Mouse (Mus musculus) intestine, embryonic 14.5 days (tissue): ENCODE measurements around the gene Ptger3. TPM values are rescaled to one million over a fixed set of nuclear protein-coding genes. Genes with fewer than 3 reads are reported as not detected.
A peak's percentile ranks its signal among the peaks of the same experiment; 100 is the strongest.

Experiments
- ATAC-seq: fragments of 200-750 bp; cut with Nextera tagmentation; replicated peaks from 2 replicates; pipeline ENCODE4 v1.8.0; 2017; ENCODE audit warnings: low read depth, moderate number of reproducible peaks, moderate TSS enrichment, moderate library complexity; ENCODE audit not compliant: low FRiP score, low TSS enrichment
- DNase-seq: peaks from one replicate; pipeline ENCODE4 v3.0.0-alpha.2; 2018; ENCODE audit warnings: low spot score
- H3K27ac ChIP-seq: fragments of 300-500 bp; sonication (generic); 2 replicates; pipeline ENCODE4 v1.5.1; 2014; ENCODE audit warnings: low read depth, mild to moderate bottlenecking, control low read depth
- H3K27me3 ChIP-seq: fragments of 300-500 bp; sonication (generic); replicated peaks from 2 replicates; pipeline ENCODE4 v1.6.1; 2014; ENCODE audit warnings: low read length, control low read depth; ENCODE audit not compliant: control insufficient read depth, insufficient read depth
- H3K36me3 ChIP-seq: fragments of 300-500 bp; sonication (generic); 2 replicates; pipeline ENCODE4 v1.6.1; 2014; ENCODE audit warnings: low read length, control low read depth; ENCODE audit not compliant: control insufficient read depth, insufficient read depth
- H3K4me1 ChIP-seq: fragments of 300-500 bp; sonication (generic); replicated peaks from 2 replicates; pipeline ENCODE4 v1.6.1; 2014; ENCODE audit warnings: low read length, control low read depth, mixed read lengths; ENCODE audit not compliant: control insufficient read depth, insufficient read depth
- H3K4me2 ChIP-seq: fragments of 300-500 bp; sonication (generic); 2 replicates; pipeline ENCODE4 v1.6.1; 2014; ENCODE audit warnings: low read length
- H3K4me3 ChIP-seq: fragments of 300-500 bp; sonication (generic); 2 replicates; pipeline ENCODE4 v1.5.1; 2014; ENCODE audit warnings: low read depth, low read length, control low read depth, mixed read lengths
- H3K9ac ChIP-seq: fragments of 300-500 bp; sonication (generic); 2 replicates; pipeline ENCODE4 v1.6.1; 2014; ENCODE audit warnings: mild to moderate bottlenecking, low read length
- H3K9me3 ChIP-seq: fragments of 300-500 bp; sonication (generic); 2 replicates; pipeline ENCODE4 v1.6.1; 2016; ENCODE audit warnings: low read length, control low read depth; ENCODE audit not compliant: control insufficient read depth
- WGBS: fragments of 180-500 bp; shearing (Covaris S2); extraction: QIAGEN DNeasy Blood & Tissue Kit; methylation state at CpG from one replicate; pipeline ENCODE4 v1.1.7; 2014; 5-methylcytosine and 5-hydroxymethylcytosine counted together
- polyA plus RNA-seq: library from polyadenylated mRNA; unstranded; fragments of >200 nt; fragmentation: Nextera tagmentation; extraction: Ambion mirVana; gene quantifications from 2 replicates; pipeline ENCODE4 v1.2.1, GENCODE M21; 2014

The Ptger3 gene
- polyA plus RNA-seq, 1 experiment from 2014 or later, result 12.7 TPM

DNA sequence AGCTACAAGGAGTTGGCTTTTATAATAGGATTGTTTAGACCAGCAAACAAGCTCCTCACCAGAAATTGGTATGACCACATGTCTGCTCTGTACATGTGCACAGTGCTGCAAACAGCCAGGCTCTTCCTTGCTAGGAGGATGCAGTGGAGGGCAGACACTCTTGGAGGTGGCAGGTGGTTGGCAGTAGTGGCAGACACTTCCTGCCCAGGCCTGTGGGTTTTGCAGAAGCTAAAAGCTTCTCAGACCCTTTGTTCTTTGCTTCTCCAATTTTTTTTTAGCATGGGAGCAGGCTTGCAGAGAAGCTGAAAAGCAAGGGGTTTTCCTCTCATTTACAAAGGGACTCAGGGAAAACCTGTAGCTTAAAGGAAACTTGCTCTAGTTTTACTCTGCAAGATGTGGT, 50.3 kb downstream of the Ptger3 start:
- Histone ChIP-seq H3K36me3 (no peaks in the 10 kb centered on the region), H3K27me3 (no peaks in the 10 kb centered on the region), H3K9me3 (no peaks in the 10 kb centered on the region), H3K4me1 (no peaks in the 10 kb centered on the region), H3K9ac (no peak overlapping the region), H3K27ac (no peak overlapping the region), H3K4me3 (no peak overlapping the region), H3K4me2 (no peak overlapping the region)
- no peak for DNase-seq
- no peak for ATAC-seq

DNA sequence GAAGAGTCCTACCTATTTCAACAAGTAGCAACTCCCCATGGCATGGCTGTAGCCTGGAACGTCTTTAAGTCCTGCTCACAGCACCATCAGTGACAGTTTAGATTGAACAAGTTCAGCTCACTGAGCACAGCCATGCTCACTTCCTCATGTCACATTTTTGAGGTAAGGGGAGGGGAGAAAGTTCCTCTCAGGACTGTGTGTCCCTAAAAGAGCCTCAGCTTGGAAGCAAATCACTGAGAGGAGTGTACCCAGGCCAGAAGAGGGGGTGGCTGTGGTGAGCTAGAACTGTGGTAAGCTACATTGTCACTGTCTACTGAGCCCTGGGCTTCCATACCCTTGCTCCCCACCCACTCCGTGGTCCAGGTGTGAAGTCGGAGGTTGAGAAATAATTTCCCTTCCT, 60.7 kb downstream of the Ptger3 start:
- Histone ChIP-seq H3K4me1 (no peaks in the 10 kb centered on the region), H3K9ac (no peak overlapping the region), H3K9me3 (no peaks in the 10 kb centered on the region), H3K4me2 (no peak overlapping the region), H3K27me3 (no peaks in the 10 kb centered on the region), H3K4me3 (no peak overlapping the region), H3K27ac (no peak overlapping the region), H3K36me3 (no peaks in the 10 kb centered on the region)
- no peak for DNase-seq
- no peak for ATAC-seq
- WGBS, result 81% methylated on average over 3 of the region's 3 CpGs

DNA sequence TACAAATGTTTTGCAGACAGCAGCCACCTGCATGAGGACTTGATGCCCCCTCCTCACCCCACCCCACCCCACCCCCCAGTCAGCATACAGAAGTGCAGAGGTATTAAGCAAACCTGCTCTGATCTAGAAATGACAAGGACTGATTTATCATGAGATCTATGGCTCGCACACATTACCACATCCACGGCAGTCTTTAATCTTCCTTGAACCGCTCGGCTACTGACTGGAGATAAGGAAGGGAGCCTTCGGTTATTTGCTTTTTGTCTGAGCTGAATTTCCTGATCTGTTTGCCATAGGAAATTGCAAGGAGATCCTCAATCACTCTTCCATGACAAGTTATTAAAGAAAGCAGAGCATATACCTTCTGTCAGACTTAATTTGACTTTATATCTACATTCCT, 64.0 kb downstream of the Ptger3 start:
- Histone ChIP-seq H3K4me1 (no peaks in the 10 kb centered on the region), H3K9me3 (no peaks in the 10 kb centered on the region), H3K4me3 (no peak overlapping the region), H3K27ac (no peak overlapping the region), H3K9ac (no peak overlapping the region), H3K4me2 (no peak overlapping the region), H3K36me3 (no peaks in the 10 kb centered on the region), H3K27me3 (no peaks in the 10 kb centered on the region)
- 57% methylated on average over 5 of the region's 5 CpGs for WGBS
- ATAC-seq (0 out of 2 replicates have a peak, but pooled peaks have one; percentile 43), DNase-seq (no peak)

DNA sequence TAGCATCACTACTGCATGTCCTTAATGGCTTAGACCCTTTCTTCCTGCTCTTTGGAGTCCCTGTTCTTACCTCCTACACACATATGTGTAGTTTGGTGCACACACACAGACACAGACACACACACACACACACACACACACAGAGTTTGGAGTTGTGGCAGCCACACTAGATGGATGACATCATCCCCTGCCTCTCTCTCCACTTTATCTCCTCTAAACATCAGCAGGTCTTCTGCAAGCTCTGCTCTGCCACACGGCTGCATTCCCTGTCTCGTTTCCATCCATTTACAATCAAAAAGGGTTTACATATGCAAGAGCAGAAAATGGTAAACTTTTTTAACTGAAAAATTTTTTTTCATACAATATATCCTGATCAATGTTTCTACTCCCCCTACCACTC, 64.7 kb downstream of the Ptger3 start:
- H3K4me2 ChIP-seq, result no peak overlapping the region
- DNase-seq (no peak), ATAC-seq (no peak)
- H3K27ac ChIP-seq, result no peak overlapping the region
- no peak overlapping the region for H3K9ac ChIP-seq
- H3K36me3 ChIP-seq, result no peaks in the 10 kb centered on the region
- WGBS, result 28% methylated on average over 2 of the region's 2 CpGs
- H3K4me3 ChIP-seq, result no peak overlapping the region
- H3K9me3 ChIP-seq, result no peaks in the 10 kb centered on the region
- H3K4me1 ChIP-seq, result no peaks in the 10 kb centered on the region
- H3K27me3 ChIP-seq, result no peaks in the 10 kb centered on the region

DNA sequence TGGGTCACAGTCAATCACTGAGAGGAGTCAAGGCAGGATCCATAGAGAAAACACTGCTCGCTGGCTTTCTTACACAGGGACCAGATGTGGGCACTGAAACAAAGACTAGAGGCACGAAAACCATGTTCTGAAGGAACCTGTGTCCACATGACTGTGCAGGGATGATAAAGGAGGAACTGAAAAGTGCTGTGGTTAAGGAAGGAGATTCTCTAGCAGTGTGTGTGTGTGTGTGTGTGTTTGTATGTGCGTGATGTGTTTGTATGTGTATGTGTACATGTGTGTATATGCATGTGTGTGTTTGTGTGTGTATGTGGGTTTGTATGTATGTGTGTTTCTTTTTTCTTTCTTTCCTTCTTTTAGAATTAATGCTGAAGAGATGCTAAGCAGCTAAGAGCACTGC, 67.7 kb downstream of the Ptger3 start:
- Histone ChIP-seq H3K9ac (no peak overlapping the region), H3K4me1 (no peaks in the 10 kb centered on the region), H3K9me3 (no peaks in the 10 kb centered on the region), H3K4me2 (no peak overlapping the region), H3K27me3 (no peaks in the 10 kb centered on the region), H3K4me3 (no peak overlapping the region), H3K27ac (no peak overlapping the region), H3K36me3 (no peaks in the 10 kb centered on the region)
- DNase-seq, result no peak
- ATAC-seq, result no peak
- 89% methylated on average over 3 of the region's 3 CpGs for WGBS

DNA sequence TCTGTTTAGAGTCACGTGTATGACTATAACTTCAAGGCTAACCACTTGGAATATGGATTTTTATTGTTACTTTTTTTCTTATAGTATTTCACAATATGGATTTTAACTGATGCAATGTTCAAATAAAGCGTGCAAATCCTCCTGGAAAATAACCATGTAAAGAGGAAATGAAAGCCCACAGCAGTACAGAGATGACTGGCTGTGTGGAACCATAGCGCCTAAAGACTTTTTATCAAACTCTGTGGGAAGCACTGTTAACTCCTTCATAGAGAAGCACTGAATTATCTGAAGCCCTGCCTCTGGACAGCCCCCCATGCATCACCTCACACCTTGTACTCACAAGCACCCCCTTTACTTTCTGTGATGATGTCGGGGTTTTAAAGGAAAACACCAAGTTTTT, 69.0 kb downstream of the Ptger3 start:
- whole genome bisulfite sequencing, result 86% methylated on average over 4 of the region's 4 CpGs

DNA sequence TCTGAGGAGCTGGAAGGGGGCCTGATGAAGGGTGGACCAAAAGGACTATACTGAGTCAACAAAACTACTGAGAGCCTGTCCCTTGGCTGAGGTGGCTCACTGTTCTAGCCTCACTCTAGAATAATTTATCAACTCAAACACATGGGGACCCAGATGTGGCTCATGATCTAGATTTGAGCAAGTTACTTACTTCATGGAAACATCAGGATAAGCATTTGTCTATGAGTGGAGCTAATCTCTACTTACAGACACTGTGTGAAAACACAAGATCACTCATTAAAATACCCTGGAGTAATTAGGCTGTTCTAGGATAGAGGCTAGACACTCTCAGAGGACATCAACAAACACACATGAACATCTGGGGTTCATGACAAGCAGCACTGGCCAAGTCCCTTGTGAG, 70.2 kb downstream of the Ptger3 start:
- DNase-seq (no peak), ATAC-seq (no peak)
- H3K4me3 ChIP-seq, result no peak overlapping the region
- H3K27ac ChIP-seq, result no peak overlapping the region
- H3K4me1 ChIP-seq, result no peaks in the 10 kb centered on the region
- no peaks in the 10 kb centered on the region for H3K9me3 ChIP-seq
- no peak overlapping the region for H3K4me2 ChIP-seq
- H3K27me3 ChIP-seq, result no peaks in the 10 kb centered on the region
- no peaks in the 10 kb centered on the region for H3K36me3 ChIP-seq
- H3K9ac ChIP-seq, result no peak overlapping the region

More for the DNA sequence above, 69.0 kb downstream of the Ptger3 start:
- no peak overlapping the region for H3K4me3 ChIP-seq
- no peak overlapping the region for H3K9ac ChIP-seq
- ATAC-seq (no peak), DNase-seq (no peak)
- no peaks in the 10 kb centered on the region for H3K36me3 ChIP-seq
- no peaks in the 10 kb centered on the region for H3K4me1 ChIP-seq
- H3K9me3 ChIP-seq, result no peaks in the 10 kb centered on the region
- H3K27ac ChIP-seq, result no peak overlapping the region
- no peaks in the 10 kb centered on the region for H3K27me3 ChIP-seq
- no peak overlapping the region for H3K4me2 ChIP-seq

DNA sequence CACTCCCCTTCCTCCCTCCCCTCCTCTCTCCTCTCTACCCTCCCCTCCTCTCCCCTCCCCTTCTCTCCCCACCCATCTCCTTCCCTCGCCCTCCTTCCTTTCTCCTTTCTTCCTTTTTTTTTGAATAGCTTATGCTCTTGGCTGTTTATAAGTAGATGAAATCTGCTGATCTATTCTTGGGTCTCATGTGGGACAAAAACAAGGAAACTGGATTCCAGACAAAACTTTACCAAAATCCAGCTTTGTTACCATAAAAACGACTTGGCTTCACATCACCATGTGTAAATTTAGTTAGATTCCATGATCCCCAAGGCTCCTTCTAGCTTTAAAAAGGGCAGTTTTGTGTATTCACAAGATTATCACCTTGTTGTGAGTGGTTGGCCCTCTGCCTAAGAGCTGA, 70.6 kb downstream of the Ptger3 start:
- Histone ChIP-seq H3K4me2 (no peak overlapping the region), H3K4me1 (no peaks in the 10 kb centered on the region), H3K9me3 (no peaks in the 10 kb centered on the region), H3K27ac (no peak overlapping the region), H3K4me3 (no peak overlapping the region), H3K36me3 (no peaks in the 10 kb centered on the region), H3K9ac (no peak overlapping the region), H3K27me3 (no peaks in the 10 kb centered on the region)
- WGBS, result 56% methylated on average over 2 of the region's 2 CpGs
- ATAC-seq, result no peak
- DNase-seq, result no peak

DNA sequence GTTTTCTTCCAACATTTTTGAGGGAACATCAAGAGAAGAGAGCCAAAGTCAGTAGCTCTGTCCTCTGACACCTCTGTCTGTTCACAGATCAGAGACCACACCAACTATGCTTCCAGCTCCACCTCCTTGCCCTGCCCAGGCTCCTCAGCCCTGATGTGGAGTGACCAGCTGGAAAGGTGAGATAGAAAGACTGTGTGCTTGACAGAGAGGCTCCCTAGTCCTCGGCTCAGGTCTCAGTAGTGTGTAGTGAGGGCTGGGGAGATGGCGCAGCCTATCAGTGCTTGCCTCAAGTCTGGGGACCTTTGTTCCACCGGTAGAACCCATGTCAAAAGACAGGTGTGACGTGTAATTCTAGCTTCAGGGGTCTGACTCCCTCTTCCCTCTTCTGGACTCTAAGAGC, 74.9 kb downstream of the Ptger3 start:
- no peak for DNase-seq
- no peaks in the 10 kb centered on the region for H3K36me3 ChIP-seq
- H3K4me3 ChIP-seq, result no peak overlapping the region
- H3K27ac ChIP-seq, result no peak overlapping the region
- ATAC-seq, result no peak
- 82% methylated on average over 4 of the region's 4 CpGs for WGBS
- H3K27me3 ChIP-seq, result no peaks in the 10 kb centered on the region
- H3K9me3 ChIP-seq, result no peaks in the 10 kb centered on the region
- no peak overlapping the region for H3K4me2 ChIP-seq
- H3K9ac ChIP-seq, result no peak overlapping the region
- no peaks in the 10 kb centered on the region for H3K4me1 ChIP-seq
